Mouse (Mus musculus) myocyte (in vitro differentiated cells): ENCODE measurements around the gene Dnmt3a.

Source experiments
- MAX ChIP-seq: IDR thresholded peaks from one replicate; pipeline ENCODE4 v1.6.1; 2011; ENCODE audit warnings: low read depth, mild to moderate bottlenecking, control low read depth
- MYOD1 ChIP-seq, 3 experiments: IDR thresholded peaks; one replicate each; pipeline ENCODE4 v1.6.1; 2011; ENCODE audit warnings: control low read depth in 2 of 3, low read depth in 2 of 3, mild to moderate bottlenecking in 2 of 3, moderate library complexity in 1 of 3; ENCODE audit not compliant: insufficient read length in 2 of 3, control insufficient read depth in 1 of 3
- TCF12 ChIP-seq: IDR thresholded peaks from one replicate; pipeline ENCODE4 v1.6.1; 2011; ENCODE audit warnings: mild to moderate bottlenecking, control low read depth; ENCODE audit not compliant: poor library complexity, insufficient read depth, severe bottlenecking

- TF ChIP-seq MAX, result no peak
- no peak for TF ChIP-seq MYOD1 (IDR thresholded peaks at IDR 0.05; ENCODE audit: control insufficient read depth in 1 of 3, insufficient read length in 2 of 3, low read depth in 2 of 3)
- TF ChIP-seq TCF12, result no peak
Observed at GRCm38 (mm10) chr12:3780931-3781471, 24.8 kb upstream of the Dnmt3a start.
